Mouse (Mus musculus): Measurements from ENCODE around the gene Hsd3b6.

DNA sequence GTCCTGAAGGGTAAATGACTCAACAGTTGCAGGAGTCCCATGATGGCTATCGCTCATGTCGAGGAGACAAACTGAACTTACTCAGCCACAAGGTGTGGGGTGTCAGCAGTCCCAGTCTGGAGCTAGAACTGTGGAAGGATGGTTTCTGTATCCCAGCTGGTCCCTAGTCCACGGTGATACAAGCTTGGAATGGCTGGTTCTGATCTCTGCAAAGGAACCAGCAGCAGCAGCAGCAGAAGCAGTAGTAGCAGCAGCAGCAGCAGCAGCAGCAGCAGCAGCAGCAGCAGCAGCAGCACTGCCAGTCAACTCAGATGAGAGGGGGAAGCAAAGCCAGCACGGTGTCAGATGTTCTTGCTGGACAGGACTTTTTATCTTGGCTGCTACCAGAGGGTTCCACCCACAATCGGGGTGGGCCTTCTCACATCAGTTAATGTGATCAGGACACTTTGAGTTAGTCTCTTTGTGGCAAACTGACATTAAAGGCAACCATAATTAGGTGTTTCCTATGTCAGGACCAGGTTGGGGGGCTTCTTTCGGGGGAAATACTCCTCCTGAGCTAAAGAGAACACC lies at the start of gene Hsd3b6:
- no peak for TF ChIP-seq MYOG (IDR thresholded peaks at IDR 0.05; ENCODE audit: control insufficient read depth, extremely low read depth, insufficient read length)
- TF ChIP-seq CTCF (IDR thresholded peaks at IDR 0.05; ENCODE audit: control insufficient read depth, insufficient read depth, insufficient read length), result no peak
- TF ChIP-seq MYOD1 (IDR thresholded peaks at IDR 0.05; ENCODE audit: control insufficient read depth, insufficient read length, low read depth), result no peak
- TF ChIP-seq USF1 (IDR thresholded peaks at IDR 0.05; ENCODE audit: low read depth), result no peak
- TF ChIP-seq FOSL1 (IDR thresholded peaks at IDR 0.05; ENCODE audit: insufficient read depth, low read length, poor library complexity, severe bottlenecking), result no peak
- no peak for TF ChIP-seq MAX (IDR thresholded peaks at IDR 0.05)
